Mouse (Mus musculus): ENCODE measurements around the gene Zswim8. TPM values are rescaled to one million over a fixed set of nuclear protein-coding genes. Genes with fewer than 3 reads are reported as not detected.
A peak's percentile ranks its signal among the peaks of the same experiment; 100 is the strongest.

The Zswim8 gene
- total and polyA plus RNA-seq, 3 experiments, result 16.5 to 35.5 TPM; not detected in 1

DNA sequence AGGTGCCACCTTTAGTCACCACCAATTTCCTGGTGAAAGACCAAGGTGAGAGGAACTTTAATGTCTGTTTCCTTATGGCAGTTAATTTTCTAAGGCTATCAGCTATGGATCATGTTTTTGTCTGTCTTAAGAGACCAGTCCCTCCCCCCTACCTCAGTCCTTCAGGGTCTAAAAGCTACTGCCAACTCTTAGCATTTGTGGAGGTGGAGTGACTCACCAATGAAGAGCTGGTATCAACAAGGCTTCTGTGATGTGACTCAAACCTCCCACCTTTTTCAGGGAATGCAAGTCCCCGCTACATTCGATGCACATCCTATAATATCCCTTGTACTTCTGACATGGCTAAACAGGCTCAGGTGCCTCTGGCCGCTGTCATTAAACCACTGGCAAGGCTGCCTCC lies 20.8 kb upstream of the Zswim8 start:
- no peak for DNase-seq (ENCODE audit: low read depth, low spot score)
- Histone ChIP-seq H3K4me1 (ENCODE audit: control insufficient read depth in 1 of 2, insufficient read depth in 2 of 2, low read length in 2 of 2) (peaks cover 7 to 14% of the 10 kb centered on the region in 2 experiments), H3K27me3 (ENCODE audit: control insufficient read depth in 1 of 2, insufficient read depth in 2 of 2, low read length in 2 of 2) (no peaks in the 10 kb centered on the region), H3K9ac (ENCODE audit: control insufficient read depth, low read depth, low read length, poor library complexity, severe bottlenecking) (no peak overlapping the region), H3K27ac (ENCODE audit: control insufficient read depth, low read depth, low read length) (no peak overlapping the region), H3K9me3 (replicated peaks; ENCODE audit: insufficient read depth, low read length) (no peaks in the 10 kb centered on the region), H3K36me3 (ENCODE audit: control insufficient read depth in 1 of 2, insufficient read depth in 2 of 2, low read length in 2 of 2) (peaks cover 13 to 36% of the 10 kb centered on the region in 2 experiments), H3K4me3 (ENCODE audit: control insufficient read depth in 1 of 2, insufficient read depth in 1 of 2, low read depth in 2 of 2, low read length in 2 of 2) (no peak overlapping the region), H3K79me2 (ENCODE audit: control insufficient read depth, insufficient read depth, low read length, poor library complexity) (no peaks in the 10 kb centered on the region)
- no peak for TF ChIP-seq CHD1 (IDR thresholded peaks at IDR 0.05; ENCODE audit: low read depth, low read length)
- TF ChIP-seq POLR2A (IDR thresholded peaks at IDR 0.05; ENCODE audit: control insufficient read depth in 1 of 2, insufficient read depth in 1 of 2, low read depth in 1 of 2, low read length in 2 of 2, poor library complexity in 1 of 2), result 0 out of 4 replicates have a peak, but pooled peaks of 1 of the 2 experiments have one; percentile 17

DNA sequence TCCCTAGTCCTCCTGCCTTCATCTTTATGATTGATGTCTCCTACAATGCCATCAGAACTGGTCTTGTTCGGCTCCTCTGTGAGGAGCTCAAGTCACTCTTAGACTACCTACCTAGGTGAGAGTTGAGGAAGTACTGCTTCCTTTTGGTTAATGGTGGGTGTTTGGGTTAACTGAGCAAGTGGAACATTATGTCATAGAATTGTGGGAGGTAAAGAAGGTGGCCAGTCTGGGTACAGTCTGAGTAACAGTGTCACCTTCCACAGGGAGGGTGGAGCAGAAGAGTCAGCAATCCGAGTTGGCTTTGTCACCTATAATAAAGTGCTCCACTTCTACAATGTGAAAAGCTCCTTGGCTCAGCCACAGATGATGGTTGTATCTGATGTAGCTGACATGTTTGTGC lies 18.3 kb upstream of the Zswim8 start:
- DNase-seq (ENCODE audit: low read depth, low spot score), result no peak
- H3K4me3 ChIP-seq (ENCODE audit: control insufficient read depth in 1 of 2, insufficient read depth in 1 of 2, low read depth in 2 of 2, low read length in 2 of 2), result no peak overlapping the region

DNA sequence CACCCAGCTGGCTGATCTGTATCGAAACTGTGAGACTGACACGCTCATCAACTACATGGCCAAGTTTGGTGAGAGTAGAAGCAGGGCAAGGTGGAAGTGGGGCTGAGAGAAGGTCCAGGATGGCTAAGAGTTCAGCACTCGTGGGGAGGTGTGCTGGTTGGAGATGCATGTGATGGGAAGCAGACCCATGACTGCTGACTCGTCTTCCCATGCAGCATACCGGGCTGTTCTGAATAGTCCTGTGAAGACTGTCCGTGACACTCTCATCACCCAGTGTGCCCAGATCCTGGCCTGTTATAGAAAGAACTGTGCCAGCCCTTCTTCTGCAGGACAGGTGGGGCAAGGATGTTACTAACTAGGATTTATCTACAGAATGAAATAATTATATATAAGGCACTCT lies 15.6 kb upstream of the Zswim8 start:
- Histone ChIP-seq H3K9ac (ENCODE audit: control insufficient read depth, low read depth, low read length, poor library complexity, severe bottlenecking) (no peak overlapping the region), H3K4me3 (ENCODE audit: control insufficient read depth in 1 of 2, insufficient read depth in 1 of 2, low read depth in 2 of 2, low read length in 2 of 2) (no peak overlapping the region), H3K27me3 (ENCODE audit: control insufficient read depth in 1 of 2, insufficient read depth in 2 of 2, low read length in 2 of 2) (no peaks in the 10 kb centered on the region), H3K9me3 (replicated peaks; ENCODE audit: insufficient read depth, low read length) (no peaks in the 10 kb centered on the region), H3K4me1 (ENCODE audit: control insufficient read depth in 1 of 2, insufficient read depth in 2 of 2, low read length in 2 of 2) (no peaks in the 10 kb centered on the region), H3K36me3 (ENCODE audit: control insufficient read depth in 1 of 2, insufficient read depth in 2 of 2, low read length in 2 of 2) (peaks cover 0 to 36% of the 10 kb centered on the region in 2 experiments), H3K27ac (ENCODE audit: control insufficient read depth, low read depth, low read length) (no peak overlapping the region), H3K79me2 (ENCODE audit: control insufficient read depth, insufficient read depth, low read length, poor library complexity) (peaks cover 14% of the 10 kb centered on the region)
- DNase-seq (ENCODE audit: low read depth, low spot score), result no peak
- TF ChIP-seq POLR2A (IDR thresholded peaks at IDR 0.05; ENCODE audit: control insufficient read depth in 1 of 2, insufficient read depth in 1 of 2, low read depth in 1 of 2, low read length in 2 of 2, poor library complexity in 1 of 2) (peak in 1 of 2 experiments; percentile 25; a peak in 1 of 4 replicates), NRF1 (IDR thresholded peaks at IDR 0.05; ENCODE audit: insufficient read depth, low read depth, low read length, poor library complexity, severe bottlenecking) (no peak)

More for the DNA sequence above, 18.3 kb upstream of the Zswim8 start:
- Histone ChIP-seq H3K36me3 (ENCODE audit: control insufficient read depth in 1 of 2, insufficient read depth in 2 of 2, low read length in 2 of 2) (peaks cover 0 to 43% of the 10 kb centered on the region in 2 experiments; a peak in 2 of 4 replicates), H3K27ac (ENCODE audit: control insufficient read depth, low read depth, low read length) (no peak overlapping the region), H3K9me3 (replicated peaks; ENCODE audit: insufficient read depth, low read length) (no peaks in the 10 kb centered on the region), H3K4me1 (ENCODE audit: control insufficient read depth in 1 of 2, insufficient read depth in 2 of 2, low read length in 2 of 2) (no peaks in the 10 kb centered on the region), H3K27me3 (ENCODE audit: control insufficient read depth in 1 of 2, insufficient read depth in 2 of 2, low read length in 2 of 2) (no peaks in the 10 kb centered on the region), H3K79me2 (ENCODE audit: control insufficient read depth, insufficient read depth, low read length, poor library complexity) (no peaks in the 10 kb centered on the region), H3K9ac (ENCODE audit: control insufficient read depth, low read depth, low read length, poor library complexity, severe bottlenecking) (no peak overlapping the region)
- TF ChIP-seq NRF1 (IDR thresholded peaks at IDR 0.05; ENCODE audit: insufficient read depth, low read depth, low read length, poor library complexity, severe bottlenecking), result no peak

DNA sequence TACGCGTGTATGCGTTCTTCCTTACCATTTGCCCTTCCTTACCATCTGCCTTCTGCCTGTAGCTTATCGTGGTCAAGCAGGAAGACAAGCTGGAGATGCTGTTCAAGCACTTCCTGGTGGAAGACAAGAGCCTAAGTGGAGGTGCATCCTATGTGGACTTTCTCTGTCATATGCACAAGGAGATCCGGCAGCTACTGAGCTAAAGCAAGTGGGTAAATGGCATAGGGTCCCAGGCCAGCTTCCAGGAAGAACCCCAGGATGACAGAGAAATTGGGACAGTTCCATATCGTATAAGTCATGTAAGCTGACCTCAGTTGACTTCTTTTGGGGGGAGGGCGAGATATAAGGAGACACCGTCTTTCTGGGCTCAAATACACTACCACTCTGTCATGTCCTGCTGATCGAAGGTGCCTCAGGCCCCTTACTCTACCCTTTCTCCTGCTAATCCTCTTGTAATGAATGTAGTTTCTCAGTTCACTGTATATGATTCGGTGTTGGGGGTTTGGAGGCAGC lies 13.7 kb upstream of the Zswim8 start:
- Histone ChIP-seq H3K27me3 (ENCODE audit: control insufficient read depth in 1 of 2, insufficient read depth in 2 of 2, low read length in 2 of 2) (no peaks in the 10 kb centered on the region), H3K27ac (ENCODE audit: control insufficient read depth, low read depth, low read length) (no peak overlapping the region), H3K79me2 (ENCODE audit: control insufficient read depth, insufficient read depth, low read length, poor library complexity) (peaks cover 21% of the 10 kb centered on the region), H3K9me3 (replicated peaks; ENCODE audit: insufficient read depth, low read length) (no peaks in the 10 kb centered on the region), H3K36me3 (ENCODE audit: control insufficient read depth in 1 of 2, insufficient read depth in 2 of 2, low read length in 2 of 2) (peaks cover 14 to 26% of the 10 kb centered on the region in 2 experiments), H3K4me1 (ENCODE audit: control insufficient read depth in 1 of 2, insufficient read depth in 2 of 2, low read length in 2 of 2) (peaks cover 6 to 8% of the 10 kb centered on the region in 2 experiments), H3K4me3 (ENCODE audit: control insufficient read depth in 1 of 2, insufficient read depth in 1 of 2, low read depth in 2 of 2, low read length in 2 of 2) (no peak overlapping the region), H3K9ac (ENCODE audit: control insufficient read depth, low read depth, low read length, poor library complexity, severe bottlenecking) (no peak overlapping the region)
- DNase-seq (ENCODE audit: low read depth, low spot score), result no peak
- no peak for TF ChIP-seq TCF12 (IDR thresholded peaks at IDR 0.05; ENCODE audit: low read depth, low read length)
- TF ChIP-seq MYC (IDR thresholded peaks at IDR 0.05; ENCODE audit: low read depth, low read length), result no peak
- no peak for TF ChIP-seq MAX (IDR thresholded peaks at IDR 0.05; ENCODE audit: low read length)
- no peak for TF ChIP-seq POLR2AphosphoS5 (IDR thresholded peaks at IDR 0.05; ENCODE audit: borderline replicate concordance, low read depth, low read length)
- TF ChIP-seq EP300 (IDR thresholded peaks at IDR 0.05; ENCODE audit: low read depth in 1 of 2, low read length in 2 of 2), result no peak
- TF ChIP-seq MXI1 (IDR thresholded peaks at IDR 0.05; ENCODE audit: low read depth, low read length), result no peak
- TF ChIP-seq BHLHE40 (IDR thresholded peaks at IDR 0.05; ENCODE audit: borderline replicate concordance, low read depth, low read length), result no peak
- no peak for TF ChIP-seq MYB (IDR thresholded peaks at IDR 0.05; ENCODE audit: low read depth, low read length)
- no peak for TF ChIP-seq CHD1 (IDR thresholded peaks at IDR 0.05; ENCODE audit: low read depth, low read length)
- TF ChIP-seq JUND (IDR thresholded peaks at IDR 0.05; ENCODE audit: low read depth, low read length), result no peak
- TF ChIP-seq SIN3A (IDR thresholded peaks at IDR 0.05; ENCODE audit: low read length), result no peak
- no peak for TF ChIP-seq E2F4 (IDR thresholded peaks at IDR 0.05; ENCODE audit: borderline replicate concordance, low read depth, low read length)
- no peak for TF ChIP-seq MEF2A (IDR thresholded peaks at IDR 0.05; ENCODE audit: extremely low read depth, insufficient replicate concordance, low read depth, low read length, poor library complexity, severe bottlenecking)
- no peak for TF ChIP-seq NELFE (IDR thresholded peaks at IDR 0.05; ENCODE audit: low read depth, low read length)
- no peak for TF ChIP-seq KAT2A (conservative IDR thresholded peaks at IDR 0.05; ENCODE audit: low read depth, low read length)
- TF ChIP-seq CHD2 (IDR thresholded peaks at IDR 0.05; ENCODE audit: low read length), result no peak
- no peak for TF ChIP-seq MAZ (IDR thresholded peaks at IDR 0.05; ENCODE audit: low read depth, low read length)

Data from MEL (cell line).